Mouse (Mus musculus) CH12.LX (cell line): ENCODE data around the gene Myo1c. TPM values are rescaled to one million over a fixed set of nuclear protein-coding genes. Genes with fewer than 3 reads are reported as not detected.

Experiments
- DNase-seq: peaks from one replicate; pipeline ENCODE4 v3.0.0-alpha.2; 2013; ENCODE audit errors: extremely low read depth
- H3K27ac ChIP-seq: 2 replicates; pipeline ENCODE4 v1.5.1; 2012; ENCODE audit warnings: low read depth, mild to moderate bottlenecking, control low read depth, moderate library complexity; ENCODE audit not compliant: insufficient read depth
- H3K27me3 ChIP-seq: replicated peaks from 2 replicates; pipeline ENCODE3; 2012; ENCODE audit warnings: inconsistent platforms
- H3K36me3 ChIP-seq, 2 experiments: replicated peaks in 1 of 2; 2 replicates each; pipeline versions ENCODE3 to v1.6.1; 2012; ENCODE audit warnings: inconsistent platforms in 1 of 2, low read length in 1 of 2, mild to moderate bottlenecking in 1 of 2, mixed read lengths in 1 of 2, moderate library complexity in 1 of 2; ENCODE audit not compliant: control insufficient read depth in 1 of 2, insufficient read depth in 1 of 2
- H3K4me1 ChIP-seq, 2 experiments: 2 replicates each; pipeline ENCODE4 v1.6.1; 2012; ENCODE audit warnings: inconsistent platforms in 1 of 2, moderate library complexity in 1 of 2; ENCODE audit not compliant: insufficient read depth in 2 of 2, control insufficient read depth in 1 of 2
- H3K4me2 ChIP-seq: 2 replicates; pipeline ENCODE4 v1.6.1; 2012; ENCODE audit warnings: low read depth, mild to moderate bottlenecking, control low read depth; ENCODE audit not compliant: poor library complexity, insufficient read depth, severe bottlenecking
- H3K4me3 ChIP-seq, 3 experiments: fragments of 150-350 bp in 1 of 3; sonication (generic) in 1 of 3; replicated peaks in 1 of 3; 2 replicates each; pipeline versions ENCODE3 to v1.5.1; 2011 to 2012; ENCODE audit warnings: low read depth in 2 of 3, low read length in 2 of 3, mild to moderate bottlenecking in 2 of 3, moderate library complexity in 2 of 3, control low read depth in 1 of 3, improper control_type of control experiment in 1 of 3, inconsistent platforms in 1 of 3, mixed read lengths in 1 of 3; ENCODE audit not compliant: poor library complexity in 1 of 3
- H3K79me2 ChIP-seq: replicated peaks from 2 replicates; pipeline ENCODE4 v1.6.1; 2012; ENCODE audit warnings: mild to moderate bottlenecking, moderate library complexity; ENCODE audit not compliant: control insufficient read depth, poor library complexity, insufficient read depth, severe bottlenecking; ENCODE audit errors: extremely low read depth
- H3K9ac ChIP-seq: 2 replicates; pipeline ENCODE4 v1.6.1; 2012; ENCODE audit warnings: low read depth, mild to moderate bottlenecking, control low read depth, moderate library complexity; ENCODE audit not compliant: insufficient read depth
- H3K9me3 ChIP-seq: replicated peaks from 2 replicates; pipeline ENCODE3; 2012; ENCODE audit warnings: low read length, inconsistent platforms, mixed read lengths
- CHD1 ChIP-seq: IDR thresholded peaks from 2 replicates; pipeline ENCODE4 v1.6.1; 2012; ENCODE audit warnings: low read depth, low read length, improper control_type of control experiment, inconsistent platforms
- CHD2 ChIP-seq: IDR thresholded peaks from 2 replicates; pipeline ENCODE4 v1.6.1; 2011; ENCODE audit warnings: low read length, improper control_type of control experiment
- CTCF ChIP-seq, 2 experiments: IDR thresholded peaks in 1 of 2; conservative IDR thresholded peaks in 1 of 2; 2 replicates each; pipeline ENCODE4 v1.5.1; 2011 to 2012; ENCODE audit warnings: low read depth in 2 of 2, low read length in 2 of 2, improper control_type of control experiment in 1 of 2, inconsistent platforms in 1 of 2, mild to moderate bottlenecking in 1 of 2, moderate library complexity in 1 of 2
- E2F4 ChIP-seq: IDR thresholded peaks from 2 replicates; pipeline ENCODE4 v1.6.1; 2011; ENCODE audit warnings: low read depth, low read length, improper control_type of control experiment; ENCODE audit not compliant: insufficient replicate concordance
- ELF1 ChIP-seq: IDR thresholded peaks from 2 replicates; pipeline ENCODE4 v1.6.1; 2014; ENCODE audit warnings: low read depth, mild to moderate bottlenecking, inconsistent platforms, low read length, improper control_type of control experiment
- EP300 ChIP-seq: IDR thresholded peaks from 2 replicates; pipeline ENCODE4 v1.6.1; 2011; ENCODE audit warnings: low read length, improper control_type of control experiment
- ETS1 ChIP-seq: conservative IDR thresholded peaks from 2 replicates; pipeline ENCODE4 v1.6.1; 2012; ENCODE audit warnings: low read depth, mild to moderate bottlenecking, inconsistent platforms, low read length, improper control_type of control experiment, moderate library complexity
- GABPA ChIP-seq: IDR thresholded peaks from 2 replicates; pipeline ENCODE4 v1.6.1; 2012; ENCODE audit warnings: low read depth, low read length, improper control_type of control experiment, inconsistent platforms; ENCODE audit not compliant: insufficient replicate concordance
- HCFC1 ChIP-seq: IDR thresholded peaks from 2 replicates; pipeline ENCODE4 v1.6.1; 2012; ENCODE audit warnings: low read depth, mild to moderate bottlenecking, inconsistent platforms, low read length, improper control_type of control experiment
- IRF4 ChIP-seq: IDR thresholded peaks from 2 replicates; pipeline ENCODE4 v1.6.1; 2014; ENCODE audit warnings: low read depth, mild to moderate bottlenecking, inconsistent platforms, low read length, improper control_type of control experiment
- JUN ChIP-seq: IDR thresholded peaks from 2 replicates; pipeline ENCODE4 v1.6.1; 2011; ENCODE audit warnings: low read depth, mild to moderate bottlenecking, low read length, improper control_type of control experiment, moderate library complexity; ENCODE audit not compliant: insufficient read depth
- JUND ChIP-seq: conservative IDR thresholded peaks from 2 replicates; pipeline ENCODE4 v1.6.1; 2011; ENCODE audit warnings: low read depth, low read length, improper control_type of control experiment
- MAFK ChIP-seq: IDR thresholded peaks from 2 replicates; pipeline ENCODE4 v1.6.1; 2011; ENCODE audit warnings: low read length, improper control_type of control experiment; ENCODE audit not compliant: insufficient replicate concordance
- MAZ ChIP-seq: IDR thresholded peaks from 2 replicates; pipeline ENCODE4 v1.6.1; 2012; ENCODE audit warnings: low read depth, mild to moderate bottlenecking, inconsistent platforms, low read length, improper control_type of control experiment, moderate library complexity
- MEF2A ChIP-seq: IDR thresholded peaks from 2 replicates; pipeline ENCODE4 v1.6.1; 2014; ENCODE audit warnings: low read depth, mild to moderate bottlenecking, inconsistent platforms, low read length, improper control_type of control experiment, borderline replicate concordance
- MXI1 ChIP-seq: IDR thresholded peaks from 2 replicates; pipeline ENCODE4 v1.6.1; 2011; ENCODE audit warnings: mild to moderate bottlenecking, low read depth, low read length, improper control_type of control experiment
- MYC ChIP-seq: IDR thresholded peaks from 2 replicates; pipeline ENCODE4 v1.6.1; 2011; ENCODE audit warnings: low read depth, mild to moderate bottlenecking, improper control_type of control experiment, low read length
- NELFE ChIP-seq: IDR thresholded peaks from 2 replicates; pipeline ENCODE4 v1.6.1; 2011; ENCODE audit warnings: low read depth, low read length, improper control_type of control experiment
- NRF1 ChIP-seq: IDR thresholded peaks from 2 replicates; pipeline ENCODE4 v1.6.1; 2014; ENCODE audit warnings: low read depth, mild to moderate bottlenecking, inconsistent platforms, low read length, improper control_type of control experiment, moderate library complexity
- PAX5 ChIP-seq: IDR thresholded peaks from 2 replicates; pipeline ENCODE4 v1.6.1; 2012; ENCODE audit warnings: low read length, inconsistent platforms, mixed read lengths
- POLR2A ChIP-seq: IDR thresholded peaks from 2 replicates; pipeline ENCODE4 v1.6.1; 2011; ENCODE audit warnings: low read depth, mild to moderate bottlenecking, improper control_type of control experiment, low read length
- POLR2AphosphoS2 ChIP-seq: IDR thresholded peaks from 2 replicates; pipeline ENCODE4 v1.6.1; 2011; ENCODE audit warnings: low read depth, low read length, improper control_type of control experiment
- RCOR1 ChIP-seq: conservative IDR thresholded peaks from 2 replicates; pipeline ENCODE4 v1.6.1; 2012; ENCODE audit warnings: low read depth, mild to moderate bottlenecking, inconsistent platforms, low read length, improper control_type of control experiment
- SMC3 ChIP-seq: IDR thresholded peaks from 2 replicates; pipeline ENCODE4 v1.6.1; 2011; ENCODE audit warnings: low read depth, low read length, improper control_type of control experiment
- TCF12 ChIP-seq: IDR thresholded peaks from 2 replicates; pipeline ENCODE4 v1.6.1; 2014; ENCODE audit warnings: low read depth, mild to moderate bottlenecking, inconsistent platforms, low read length, improper control_type of control experiment
- UBTF ChIP-seq: IDR thresholded peaks from 2 replicates; pipeline ENCODE4 v1.6.1; 2012; ENCODE audit warnings: low read depth, mild to moderate bottlenecking, inconsistent platforms, low read length, improper control_type of control experiment, moderate library complexity
- USF1 ChIP-seq: IDR thresholded peaks from 2 replicates; pipeline ENCODE4 v1.6.1; 2014; ENCODE audit warnings: low read depth, mild to moderate bottlenecking, inconsistent platforms, low read length, improper control_type of control experiment
- ZC3H11A ChIP-seq: IDR thresholded peaks from 2 replicates; pipeline ENCODE4 v1.6.1; 2012; ENCODE audit warnings: low read depth, mild to moderate bottlenecking, inconsistent platforms, low read length, improper control_type of control experiment
- ZKSCAN1 ChIP-seq: IDR thresholded peaks from 2 replicates; pipeline ENCODE4 v1.6.1; 2012; ENCODE audit warnings: low read depth, inconsistent platforms, low read length, improper control_type of control experiment, borderline replicate concordance
- ZMIZ1 ChIP-seq: IDR thresholded peaks from 2 replicates; pipeline ENCODE4 v1.6.1; 2012; ENCODE audit warnings: low read depth, mild to moderate bottlenecking, inconsistent platforms, low read length, improper control_type of control experiment
- ZNF384 ChIP-seq: IDR thresholded peaks from 2 replicates; pipeline ENCODE4 v1.6.1; 2012; ENCODE audit warnings: low read depth, low read length, improper control_type of control experiment, inconsistent platforms
- dilution Hi-C: fragments of 300-500 bp; cut with MboI; formaldehyde crosslinking; loops from 2 replicates; pipeline ENCODE4 v1.14.3; 2020; ENCODE audit warnings: low sequenced_read_pairs; ENCODE audit not compliant: extremely low pct_unique_long_range_greater_than_20kb, extremely low pct_ligation_motif_present
- in situ Hi-C: fragments of 300-500 bp; cut with MboI; formaldehyde crosslinking; loops from 3 replicates; pipeline ENCODE4 v1.14.3; 2019; ENCODE audit warnings: low sequenced_read_pairs, low pct_ligation_motif_present, low pct_unique_long_range_greater_than_20kb, mixed read lengths
- polyA plus RNA-seq: library from polyadenylated mRNA; unstranded; fragments of >175 nt; gene quantifications from 2 replicates; pipeline ENCODE4 v1.2.1, GENCODE M21; 2012; ENCODE audit warnings: low read depth; ENCODE audit not compliant: insufficient read length
- total RNA-seq, 2 experiments: library from RNA; depleted of rRNA; stranded (reverse); fragments of 300-350 nt in 1 of 2; fragments of >200 nt in 1 of 2; gene quantifications; 2 replicates each; pipeline ENCODE4 v1.2.3; 2012 to 2014

The Myo1c gene
- total and polyA plus RNA-seq, 3 experiments = 21.9 to 52.0 (median 41.1) TPM

- TF ChIP-seq MAFK (0 out of 2 replicates have a peak, but pooled peaks have one; percentile 9), ETS1 (peak; percentile 97), MYC (peak; percentile 95), UBTF (peak; percentile 54; the same call in 1 of the 2 replicates), ZNF384 (no peak), JUN (peak; percentile 61; the same call in 1 of the 2 replicates), NELFE (peak; percentile 46), USF1 (no peak), TCF12 (peak; percentile 89), ZKSCAN1 (no peak), MXI1 (peak; percentile 91), EP300 (peak; percentile 99)
These were observed 3.6 kb downstream of the Myo1c start (continued) for GRCm38 (mm10) chr11:75653781-75654470.

GRCm38 (mm10) chr11:75654471-75655390, 4.4 kb downstream of the Myo1c start:
- H3K9me3 ChIP-seq = no peaks in the 10 kb centered on the region
- H3K79me2 ChIP-seq = peaks cover 32% of the 10 kb centered on the region
- peak overlapping the region; percentile 90 for H3K4me2 ChIP-seq
- peaks cover 23 to 30% of the 10 kb centered on the region in 2 experiments for H3K36me3 ChIP-seq
- H3K4me3 ChIP-seq = peak overlapping the region; percentile 62 to 73 (median 71)
- dilution Hi-C loops (no loop called here), in situ Hi-C loops (no loop called here)
- DNase-seq = peak; percentile 97
- H3K9ac ChIP-seq = peak overlapping the region; percentile 86
- no peaks in the 10 kb centered on the region for H3K27me3 ChIP-seq
- peak overlapping the region; percentile 98 for H3K27ac ChIP-seq
- peaks cover 9 to 61% of the 10 kb centered on the region in 2 experiments for H3K4me1 ChIP-seq
- TF ChIP-seq RCOR1 = peak; percentile 80; the same call in 1 of the 2 replicates
- TF ChIP-seq IRF4 = 0 out of 2 replicates have a peak, but pooled peaks have one; percentile 42
- TF ChIP-seq CHD2 = peak; percentile 83
- TF ChIP-seq EP300 = peak; percentile 84
- TF ChIP-seq USF1 = no peak
- peak; percentile 97 for TF ChIP-seq TCF12
- TF ChIP-seq ZKSCAN1 = no peak; the same call in 1 of the 2 replicates
- peak; percentile 60; the same call in 1 of the 2 replicates for TF ChIP-seq ZMIZ1
- peak; percentile 92 for TF ChIP-seq CHD1
- no peak for TF ChIP-seq POLR2A
- TF ChIP-seq E2F4 = no peak
- TF ChIP-seq UBTF = no peak; the same call in 1 of the 2 replicates
- TF ChIP-seq CTCF (conservative IDR thresholded peaks at IDR 0.05 in 1 of 2, IDR thresholded peaks at IDR 0.05 in 1 of 2; ENCODE audit: low read depth in 2 of 2, low read length in 2 of 2) = no peak
- TF ChIP-seq MEF2A = peak; percentile 84
- TF ChIP-seq MXI1 = peak; percentile 66; the same call in 1 of the 2 replicates
- TF ChIP-seq JUND = no peak
- TF ChIP-seq MAZ = peak; percentile 96
- TF ChIP-seq POLR2AphosphoS2 = no peak
- peak; percentile 29; the same call in 1 of the 2 replicates for TF ChIP-seq NRF1
- 0 out of 2 replicates have a peak, but pooled peaks have one; percentile 1 for TF ChIP-seq SMC3
- peak; percentile 58; the same call in 1 of the 2 replicates for TF ChIP-seq ELF1
- TF ChIP-seq MAFK = 0 out of 2 replicates have a peak, but pooled peaks have one; percentile 31
- TF ChIP-seq ETS1 = peak; percentile 89
- TF ChIP-seq ZC3H11A = no peak
- peak; percentile 43 for TF ChIP-seq HCFC1
- TF ChIP-seq PAX5 = no peak
- TF ChIP-seq MYC = no peak; the same call in 1 of the 2 replicates
- no peak for TF ChIP-seq GABPA
